Mouse (Mus musculus) heart, adult 2 months (tissue): Measurements from ENCODE around the gene Limk1.

Source experiments
- CTCF ChIP-seq: fragments of 200-600 bp; IDR thresholded peaks from 2 replicates; pipeline ENCODE4 v1.8.1; 2022; ENCODE audit warnings: antibody characterized with exemption, mild to moderate bottlenecking, moderate library complexity
- POLR2A ChIP-seq: fragments of 200-500 bp; IDR thresholded peaks from 2 replicates; pipeline ENCODE4 v1.6.1; 2011; ENCODE audit warnings: mild to moderate bottlenecking, low read depth, low read length, control low read depth; ENCODE audit not compliant: insufficient read depth

GRCm38 (mm10) chr5:134678827-134679546, 9.4 kb downstream of the Limk1 start:
- TF ChIP-seq CTCF (no peak), POLR2A (no peak)
